Mouse (Mus musculus) heart, adult 2 months (tissue): ENCODE results near the gene Aoc3.
"Not testable (repeated sequence)": the region's sequence is repeated elsewhere in the genome, so short reads cannot be mapped to it uniquely, and the experiment has no call there.

ENCODE experiments used
- EP300 ChIP-seq: fragments of 200-500 bp; IDR thresholded peaks from 2 replicates; pipeline ENCODE4 v1.6.1; 2011; ENCODE audit warnings: low read depth, low read length, control low read depth; ENCODE audit not compliant: insufficient read depth
- POLR2A ChIP-seq: fragments of 200-500 bp; IDR thresholded peaks from 2 replicates; pipeline ENCODE4 v1.6.1; 2011; ENCODE audit warnings: mild to moderate bottlenecking, low read depth, low read length, control low read depth; ENCODE audit not compliant: insufficient read depth

- not testable (repeated sequence) for TF ChIP-seq POLR2A, EP300
Observed at GRCm38 (mm10) chr11:101330961-101331360, 556 bp downstream of the Aoc3 start.
